In the genomic region with DNA sequence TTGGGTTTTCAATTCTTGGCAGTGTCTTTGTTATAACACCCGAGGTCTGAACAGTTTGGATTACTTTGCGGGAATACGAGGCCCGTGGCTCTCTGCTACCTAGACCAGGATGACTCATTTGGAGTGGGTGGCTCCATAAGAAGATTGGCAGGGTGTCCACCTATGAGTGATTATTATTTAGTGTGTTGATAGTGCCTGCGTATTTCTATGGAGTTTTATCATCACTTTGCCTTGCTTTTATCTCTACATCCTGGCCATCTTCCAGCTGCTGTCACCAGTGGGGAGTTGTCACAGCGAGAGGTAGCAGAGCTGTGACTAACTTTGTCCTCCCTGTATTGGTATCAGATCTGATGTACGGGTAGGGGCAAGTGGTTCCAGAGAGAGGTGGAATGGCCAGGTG, we compare ENCODE assay signal across 15 mouse cellular contexts.
"Had no signal": no experiment of that assay in that cellular context is flagged by ENCODE, and none has a peak within 500 bp of the region (broad histone marks: within the 10 kb centered on the region; RNA-seq: fewer than 3 reads in every experiment).

No protein-coding gene starts in this region.

- H3K27me3 ChIP-seq: neural tube, embryonic 15.5 days had no signal

- H3K4me3 ChIP-seq: midbrain, embryonic 10.5 days; myocyte; neural tube, embryonic 15.5 days had no signal

- H3K27ac ChIP-seq: kidney, postnatal 0 days; liver, embryonic 14.5 days; midbrain, embryonic 10.5 days; neural tube, embryonic 15.5 days had no signal

- H3K9ac ChIP-seq: liver, embryonic 14.5 days; neural tube, embryonic 15.5 days had no signal

- H3K36me3 ChIP-seq: midbrain, embryonic 10.5 days; neural tube, embryonic 15.5 days had no signal

- H3K4me1 ChIP-seq: midbrain, embryonic 10.5 days; neural tube, embryonic 15.5 days had no signal

- H3K9me3 ChIP-seq: midbrain, embryonic 10.5 days; neural tube, embryonic 15.5 days had no signal

- DNase-seq: kidney, adult 11 months; kidney, adult 9 months; kidney, postnatal 36 days; lung, adult 18-20 months; lung, postnatal 4 days; midbrain, embryonic 14.5 days; right cerebral cortex, adult 18-20 months; right cerebral cortex, postnatal 25 days; thymus, adult 18-20 months; thymus, postnatal 25 days had no signal
